Mouse (Mus musculus): ENCODE measurements around the gene Frem2. TPM values are rescaled to one million over a fixed set of nuclear protein-coding genes. Genes with fewer than 3 reads are reported as not detected.

Gene Frem2
- total RNA-seq (2021) = 1 to 10 TPM; 7.0 to 9.4 TPM
- long read RNA-seq, experiment 1, full-length matches to known transcripts = 1 of 3 reads
- long read RNA-seq, experiment 1, partial matches to known transcripts = 1 of 3 reads
- long read RNA-seq, experiment 1, other reads (novel, unspliced or antisense) = 1 of 3 reads
- long read RNA-seq, experiment 2, partial matches to known transcripts = 0 of 2 reads
- long read RNA-seq, experiment 2, other reads (novel, unspliced or antisense) = 2 of 2 reads

GRCm38 (mm10) chr3:53656878-53657561, at the start of gene Frem2:
Frem2 (minus strand) TSS chr3:53657355.
- intact Hi-C loops (cut with DNase I; ENCODE audit: low total_unique reads) = loop anchor here (2.0 kb wide), 1 partner anchor 66 kb away; no protein-coding TSS in a partner anchor
- peak; percentile 60 for DNase-seq

- intact Hi-C loops (cut with DNase I; ENCODE audit: low total_unique reads) = no loop called here
- DNase-seq = no peak
Observed at GRCm38 (mm10) chr3:53705992-53706495, 48.9 kb upstream of the Frem2 start.

GRCm38 (mm10) chr3:53703126-53703505, 46.0 kb upstream of the Frem2 start:
- intact Hi-C loops (cut with DNase I; ENCODE audit: low total_unique reads) = no loop called here
- no peak for DNase-seq

- intact Hi-C loops (cut with DNase I; ENCODE audit: low total_unique reads) = no loop called here
- no peak for DNase-seq
Observed at GRCm38 (mm10) chr3:53702421-53703125, 45.4 kb upstream of the Frem2 start.

GRCm38 (mm10) chr3:53701940-53702339, 44.8 kb upstream of the Frem2 start:
- DNase-seq = no peak
- intact Hi-C loops (cut with DNase I; ENCODE audit: low total_unique reads) = no loop called here

- no peak for DNase-seq
- intact Hi-C loops (cut with DNase I; ENCODE audit: low total_unique reads) = no loop called here
Observed at GRCm38 (mm10) chr3:53687776-53688175, 30.6 kb upstream of the Frem2 start.

GRCm38 (mm10) chr3:53682244-53682643, 25.1 kb upstream of the Frem2 start:
- intact Hi-C loops (cut with DNase I; ENCODE audit: low total_unique reads) = no loop called here
- no peak for DNase-seq

GRCm38 (mm10) chr3:53680816-53681215, 23.7 kb upstream of the Frem2 start:
- intact Hi-C loops (cut with DNase I; ENCODE audit: low total_unique reads) = no loop called here
- no peak for DNase-seq

- no peak for DNase-seq
- intact Hi-C loops (cut with DNase I; ENCODE audit: low total_unique reads) = no loop called here
Observed at GRCm38 (mm10) chr3:53674225-53674624, 17.1 kb upstream of the Frem2 start.

- no peak for DNase-seq
- intact Hi-C loops (cut with DNase I; ENCODE audit: low total_unique reads) = no loop called here
Observed at GRCm38 (mm10) chr3:53669736-53670135, 12.6 kb upstream of the Frem2 start.

- intact Hi-C loops (cut with DNase I; ENCODE audit: low total_unique reads) = loop anchor here (2.0 kb wide), 1 partner anchor 67 kb away; no protein-coding TSS in a partner anchor
- DNase-seq = no peak
Observed at GRCm38 (mm10) chr3:53657744-53658534, 784 bp upstream of the Frem2 start.

- no peak for DNase-seq
- intact Hi-C loops (cut with DNase I; ENCODE audit: low total_unique reads) = loop anchor here (2.0 kb wide), 1 partner anchor 66 kb away; no protein-coding TSS in a partner anchor
Observed at GRCm38 (mm10) chr3:53656328-53656877, 752 bp downstream of the Frem2 start.

- no peak for DNase-seq
Observed at GRCm38 (mm10) chr3:53655343-53655742, 1.8 kb downstream of the Frem2 start.

GRCm38 (mm10) chr3:53650003-53650748, 7.0 kb downstream of the Frem2 start:
- no peak for DNase-seq
- intact Hi-C loops (cut with DNase I; ENCODE audit: low total_unique reads) = no loop called here

More at GRCm38 (mm10) chr3:53655343-53655742, 1.8 kb downstream of the Frem2 start:
- intact Hi-C loops (cut with DNase I; ENCODE audit: low total_unique reads) = no loop called here

- intact Hi-C loops (cut with DNase I; ENCODE audit: low total_unique reads) = no loop called here
Observed at GRCm38 (mm10) chr3:53649425-53649824, 7.7 kb downstream of the Frem2 start.

GRCm38 (mm10) chr3:53648902-53649301, 8.3 kb downstream of the Frem2 start:
- intact Hi-C loops (cut with DNase I; ENCODE audit: low total_unique reads) = no loop called here
- no peak for DNase-seq

More at GRCm38 (mm10) chr3:53649425-53649824, 7.7 kb downstream of the Frem2 start:
- no peak for DNase-seq

- DNase-seq = no peak
- intact Hi-C loops (cut with DNase I; ENCODE audit: low total_unique reads) = no loop called here
Observed at GRCm38 (mm10) chr3:53635948-53636347, 21.2 kb downstream of the Frem2 start.

GRCm38 (mm10) chr3:53631126-53631525, 26.0 kb downstream of the Frem2 start:
- intact Hi-C loops (cut with DNase I; ENCODE audit: low total_unique reads) = no loop called here
- DNase-seq = no peak
